Mouse (Mus musculus) lung, embryonic 15.5 days (tissue): Measurements from ENCODE around the gene Krt14. TPM values are rescaled to one million over a fixed set of nuclear protein-coding genes. Genes with fewer than 3 reads are reported as not detected.

Source experiments
- ATAC-seq: fragments of 200-750 bp; cut with Nextera tagmentation; 2 replicates; pipeline ENCODE4 v1.8.0; 2017; ENCODE audit warnings: moderate number of reproducible peaks, borderline replicate concordance; ENCODE audit not compliant: low FRiP score, low TSS enrichment; ENCODE audit errors: extremely low read depth
- H3K27ac ChIP-seq: fragments of 300-500 bp; sonication (generic); 2 replicates; pipeline ENCODE4 v1.5.1; 2015; ENCODE audit warnings: moderate library complexity, mild to moderate bottlenecking, inconsistent platforms
- H3K27me3 ChIP-seq: fragments of 300-500 bp; sonication (generic); 2 replicates; pipeline ENCODE4 v1.6.1; 2015; ENCODE audit warnings: inconsistent platforms
- H3K36me3 ChIP-seq: fragments of 300-500 bp; sonication (generic); 2 replicates; pipeline ENCODE4 v1.6.1; 2015; ENCODE audit warnings: inconsistent platforms
- H3K4me1 ChIP-seq: fragments of 300-500 bp; sonication (generic); 2 replicates; pipeline ENCODE4 v1.6.1; 2015; ENCODE audit warnings: inconsistent platforms
- H3K4me2 ChIP-seq: fragments of 300-500 bp; sonication (generic); 2 replicates; pipeline ENCODE4 v1.6.1; 2015; ENCODE audit warnings: inconsistent platforms, mild to moderate bottlenecking, moderate library complexity
- H3K4me3 ChIP-seq: fragments of 300-500 bp; sonication (generic); 2 replicates; pipeline ENCODE4 v1.5.1; 2015; ENCODE audit warnings: mild to moderate bottlenecking, inconsistent platforms
- H3K9ac ChIP-seq: fragments of 300-500 bp; sonication (generic); 2 replicates; pipeline ENCODE4 v1.6.1; 2015; ENCODE audit warnings: inconsistent platforms
- H3K9me3 ChIP-seq: fragments of 300-500 bp; sonication (generic); 2 replicates; pipeline ENCODE4 v1.6.1; 2016; ENCODE audit warnings: inconsistent platforms
- WGBS: fragments of 180-500 bp; shearing (Covaris S2); methylation state at CpG from one replicate; pipeline ENCODE4 v1.1.7; 2015; 5-methylcytosine and 5-hydroxymethylcytosine counted together
- polyA plus RNA-seq: library from polyadenylated mRNA; unstranded; fragments of >200 nt; fragmentation: Nextera tagmentation; extraction: Ambion mirVana; gene quantifications from 2 replicates; pipeline ENCODE4 v1.2.1, GENCODE M21; 2015

Gene Krt14
- polyA plus RNA-seq, 1 experiment from 2014 or later, result 2.6 TPM

DNA sequence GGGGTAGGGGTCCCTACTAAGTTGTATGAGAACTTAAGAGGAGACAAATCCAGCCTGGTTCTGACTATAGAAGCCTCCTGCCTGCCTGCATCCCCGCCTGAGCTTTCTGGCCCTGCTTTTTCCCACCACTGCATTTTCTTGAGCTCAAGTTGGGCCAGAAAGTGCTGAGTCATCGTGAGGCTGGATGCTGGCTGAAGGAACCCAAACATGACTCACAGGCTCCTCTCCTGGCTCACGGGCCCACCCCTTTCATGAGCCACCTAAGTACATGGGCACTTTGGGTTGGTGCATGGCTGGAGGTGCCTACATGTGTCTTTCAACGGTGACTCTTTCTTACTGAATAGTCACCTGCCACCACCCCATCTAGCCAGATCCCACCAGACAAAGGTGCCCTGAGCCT, 8.7 kb downstream of the Krt14 start:
- no peak for ATAC-seq
- no peak overlapping the region for H3K9ac ChIP-seq
- H3K4me3 ChIP-seq, result no peak overlapping the region
- H3K36me3 ChIP-seq, result no peaks in the 10 kb centered on the region
- 57% methylated on average over 4 of the region's 4 CpGs for WGBS
- H3K27me3 ChIP-seq, result no peaks in the 10 kb centered on the region
- no peaks in the 10 kb centered on the region for H3K9me3 ChIP-seq
- no peaks in the 10 kb centered on the region for H3K4me1 ChIP-seq
- H3K4me2 ChIP-seq, result no peak overlapping the region
- no peak overlapping the region for H3K27ac ChIP-seq

DNA sequence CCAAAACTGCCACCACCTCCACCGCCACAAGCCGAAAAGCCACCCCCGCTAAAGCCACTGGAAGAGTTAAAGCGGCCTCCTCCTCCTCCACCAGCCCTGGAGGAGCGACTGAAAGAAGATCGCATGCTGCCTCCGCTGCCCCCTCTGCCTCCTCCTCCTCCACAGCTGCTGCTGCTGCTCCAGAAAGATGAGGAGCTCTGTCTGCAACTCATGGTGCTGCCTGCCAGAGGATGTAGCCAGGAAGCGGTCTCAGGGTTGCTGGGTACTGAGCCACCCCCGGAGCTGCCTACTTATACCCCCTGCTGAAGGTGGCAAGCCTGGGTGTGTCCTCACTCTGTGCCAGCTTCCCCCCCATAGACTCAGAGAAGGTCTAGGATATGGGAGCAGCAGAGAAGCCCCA, 14.4 kb downstream of the Krt14 start, which contains the start of gene Krt9:
TSS of gene Krt9 (minus strand) at position 255 of the 400 bp plus-strand sequence.
- Histone ChIP-seq H3K27me3 (no peaks in the 10 kb centered on the region), H3K9ac (no peak within 1 kb of the TSS), H3K4me3 (no peak within 1 kb of the TSS), H3K4me1 (no peaks in the 10 kb centered on the region), H3K9me3 (no peaks in the 10 kb centered on the region), H3K27ac (no peak within 1 kb of the TSS), H3K4me2 (no peak within 1 kb of the TSS), H3K36me3 (no peaks in the 10 kb centered on the region)
- no peak for ATAC-seq
- WGBS, result 28% methylated on average over 9 of the region's 9 CpGs

DNA sequence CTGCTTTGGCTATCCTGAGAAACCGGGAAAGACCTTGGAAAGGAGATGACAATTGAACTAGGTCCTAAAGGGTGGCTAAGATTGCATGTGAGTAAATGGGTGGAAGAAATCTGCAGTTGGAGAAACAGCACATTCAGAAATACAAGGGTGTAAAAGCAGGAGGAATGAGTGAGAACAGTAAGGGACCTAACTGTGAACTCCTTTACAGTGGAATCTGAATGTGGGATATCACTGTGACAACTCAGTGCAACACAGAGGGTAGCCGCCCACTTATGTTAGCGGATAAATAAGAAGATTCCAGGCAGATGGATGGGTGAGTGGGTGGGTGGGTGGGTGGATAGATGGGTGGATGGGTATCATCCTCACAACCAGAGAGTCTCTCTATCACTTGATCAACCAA, 15.5 kb downstream of the Krt14 start:
- H3K9me3 ChIP-seq, result no peaks in the 10 kb centered on the region
- no peaks in the 10 kb centered on the region for H3K36me3 ChIP-seq
- H3K4me2 ChIP-seq, result no peak overlapping the region
- ATAC-seq, result no peak
- no peak overlapping the region for H3K4me3 ChIP-seq
- no peaks in the 10 kb centered on the region for H3K27me3 ChIP-seq
- 84% methylated on average over 3 of the region's 3 CpGs for WGBS
- H3K4me1 ChIP-seq, result no peaks in the 10 kb centered on the region
- H3K27ac ChIP-seq, result no peak overlapping the region
- H3K9ac ChIP-seq, result no peak overlapping the region

DNA sequence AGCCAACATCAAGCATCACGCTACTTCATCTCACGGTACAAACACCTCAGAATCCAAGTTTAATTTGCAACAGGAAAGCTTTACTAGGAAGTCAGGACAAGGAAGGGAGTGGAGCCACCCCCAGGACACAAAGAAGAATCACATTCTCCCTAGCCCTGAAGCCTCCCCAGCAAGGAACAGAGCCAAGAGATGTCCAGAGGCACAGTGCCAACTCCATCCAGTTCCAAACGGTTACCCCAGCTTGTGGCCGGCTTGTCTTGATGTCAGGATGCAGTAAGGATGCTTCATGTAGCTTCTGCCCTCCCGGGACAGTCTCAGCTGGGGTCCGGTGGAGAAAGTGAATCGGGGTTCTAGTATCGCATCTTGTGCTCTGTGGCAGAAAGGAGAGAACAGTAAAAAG, 20.6 kb downstream of the Krt14 start:
- ATAC-seq, result no peak
- Histone ChIP-seq H3K36me3 (no peaks in the 10 kb centered on the region), H3K4me1 (no peaks in the 10 kb centered on the region), H3K4me3 (no peak overlapping the region), H3K9me3 (no peaks in the 10 kb centered on the region), H3K27me3 (no peaks in the 10 kb centered on the region), H3K9ac (no peak overlapping the region), H3K4me2 (no peak overlapping the region), H3K27ac (no peak overlapping the region)
- 78% methylated on average over 8 of the region's 8 CpGs for WGBS

DNA sequence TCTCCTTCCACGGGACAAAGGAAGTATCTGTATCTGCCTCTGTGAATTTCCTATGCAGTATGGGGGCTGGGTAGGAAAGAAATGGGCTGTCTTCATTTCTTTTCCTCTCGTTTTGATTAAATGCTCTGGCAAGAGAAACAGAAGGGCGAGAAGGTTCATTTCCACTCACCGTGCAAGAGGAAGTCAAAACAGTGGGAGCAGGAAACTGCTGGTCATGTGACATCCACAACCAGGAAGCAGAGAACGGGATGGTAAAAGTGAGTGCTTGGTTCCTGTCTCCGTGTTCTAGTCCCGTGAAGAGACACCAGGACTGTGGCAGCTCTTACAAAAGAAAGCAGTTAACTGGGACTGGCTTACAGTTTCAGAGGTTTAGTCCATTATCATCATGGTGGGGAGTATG, 25.6 kb downstream of the Krt14 start:
- H3K4me1 ChIP-seq, result no peaks in the 10 kb centered on the region
- no peak overlapping the region for H3K27ac ChIP-seq
- WGBS, result 66% methylated on average over 7 of the region's 7 CpGs
- H3K9me3 ChIP-seq, result no peaks in the 10 kb centered on the region
- no peak overlapping the region for H3K9ac ChIP-seq
- H3K4me2 ChIP-seq, result no peak overlapping the region
- H3K4me3 ChIP-seq, result no peak overlapping the region
- no peaks in the 10 kb centered on the region for H3K36me3 ChIP-seq
- ATAC-seq, result no peak
- H3K27me3 ChIP-seq, result no peaks in the 10 kb centered on the region

DNA sequence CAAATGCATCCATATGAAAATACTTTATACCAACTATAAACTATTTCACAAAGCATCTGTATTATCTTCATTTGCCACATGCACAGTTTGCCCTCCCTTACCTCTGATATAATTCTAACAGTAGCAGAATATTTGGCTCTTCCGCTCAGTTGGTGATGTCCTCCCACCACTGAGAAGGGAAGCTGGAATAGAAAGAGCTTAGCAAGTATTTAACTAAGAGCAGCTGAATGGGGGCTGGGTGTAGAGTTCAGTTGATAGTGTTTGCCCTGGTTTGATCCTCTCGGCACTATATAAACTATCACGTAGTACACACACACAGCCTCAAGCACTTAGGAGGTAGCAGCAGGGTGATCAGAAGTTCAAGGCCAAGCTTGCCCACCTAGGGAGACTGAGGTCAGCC, 28.1 kb downstream of the Krt14 start:
- Histone ChIP-seq H3K4me2 (no peak overlapping the region), H3K4me1 (no peaks in the 10 kb centered on the region), H3K27me3 (no peaks in the 10 kb centered on the region), H3K4me3 (no peak overlapping the region), H3K9ac (no peak overlapping the region), H3K9me3 (no peaks in the 10 kb centered on the region), H3K27ac (no peak overlapping the region), H3K36me3 (no peaks in the 10 kb centered on the region)
- ATAC-seq, result no peak
- WGBS, result 20% methylated on average over 3 of the region's 3 CpGs

DNA sequence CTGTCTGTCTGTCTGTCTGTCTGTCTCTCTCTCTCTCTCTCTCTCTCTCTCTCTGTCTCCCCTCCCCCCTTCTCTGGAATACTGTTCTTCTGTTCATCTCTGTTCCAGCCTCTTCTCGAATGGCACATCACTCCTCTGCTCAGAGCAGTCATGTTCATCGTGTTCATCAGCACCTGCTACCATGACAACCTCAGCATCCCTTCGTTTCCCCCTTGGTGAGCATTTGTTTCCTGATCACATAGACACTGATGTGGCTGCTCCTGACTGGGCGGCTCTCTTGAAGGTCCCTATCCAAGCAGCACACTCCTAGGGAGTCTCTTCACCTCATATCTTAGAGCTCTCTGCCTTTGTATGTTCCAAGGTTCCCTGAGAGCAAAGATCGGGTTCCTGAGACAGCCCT, 29.0 kb downstream of the Krt14 start:
- H3K9ac ChIP-seq, result no peak overlapping the region
- no peak overlapping the region for H3K4me2 ChIP-seq
- no peak overlapping the region for H3K4me3 ChIP-seq
- no peaks in the 10 kb centered on the region for H3K36me3 ChIP-seq
- no peaks in the 10 kb centered on the region for H3K27me3 ChIP-seq
- no peak for ATAC-seq
- 66% methylated on average over 5 of the region's 5 CpGs for WGBS
- no peaks in the 10 kb centered on the region for H3K4me1 ChIP-seq
- no peak overlapping the region for H3K27ac ChIP-seq
- H3K9me3 ChIP-seq, result no peaks in the 10 kb centered on the region

DNA sequence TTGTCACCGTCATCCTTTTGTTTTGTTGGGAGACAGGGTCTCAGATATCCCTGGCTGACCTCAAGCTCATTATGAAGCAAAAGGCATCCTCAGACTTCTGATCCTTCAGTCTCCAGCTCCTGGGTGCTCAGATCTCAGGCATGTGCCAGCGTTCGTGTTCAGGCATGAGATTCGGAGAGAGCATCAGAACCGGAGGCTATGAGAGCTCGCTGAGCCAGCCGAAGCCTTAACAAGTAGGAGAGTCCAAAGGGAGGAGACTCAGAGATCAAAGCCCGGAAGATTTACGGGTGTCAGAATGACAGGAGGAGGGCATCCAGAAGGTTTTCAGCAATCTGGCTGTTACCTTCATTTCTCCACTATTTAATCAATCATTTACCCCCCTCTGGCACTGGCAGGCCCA, 30.6 kb downstream of the Krt14 start:
- Histone ChIP-seq H3K4me1 (no peaks in the 10 kb centered on the region), H3K27me3 (no peaks in the 10 kb centered on the region), H3K27ac (no peak overlapping the region), H3K4me3 (no peak overlapping the region), H3K4me2 (no peak overlapping the region), H3K9me3 (no peaks in the 10 kb centered on the region), H3K36me3 (no peaks in the 10 kb centered on the region), H3K9ac (no peak overlapping the region)
- no peak for ATAC-seq
- 59% methylated on average over 9 of the region's 9 CpGs for WGBS

DNA sequence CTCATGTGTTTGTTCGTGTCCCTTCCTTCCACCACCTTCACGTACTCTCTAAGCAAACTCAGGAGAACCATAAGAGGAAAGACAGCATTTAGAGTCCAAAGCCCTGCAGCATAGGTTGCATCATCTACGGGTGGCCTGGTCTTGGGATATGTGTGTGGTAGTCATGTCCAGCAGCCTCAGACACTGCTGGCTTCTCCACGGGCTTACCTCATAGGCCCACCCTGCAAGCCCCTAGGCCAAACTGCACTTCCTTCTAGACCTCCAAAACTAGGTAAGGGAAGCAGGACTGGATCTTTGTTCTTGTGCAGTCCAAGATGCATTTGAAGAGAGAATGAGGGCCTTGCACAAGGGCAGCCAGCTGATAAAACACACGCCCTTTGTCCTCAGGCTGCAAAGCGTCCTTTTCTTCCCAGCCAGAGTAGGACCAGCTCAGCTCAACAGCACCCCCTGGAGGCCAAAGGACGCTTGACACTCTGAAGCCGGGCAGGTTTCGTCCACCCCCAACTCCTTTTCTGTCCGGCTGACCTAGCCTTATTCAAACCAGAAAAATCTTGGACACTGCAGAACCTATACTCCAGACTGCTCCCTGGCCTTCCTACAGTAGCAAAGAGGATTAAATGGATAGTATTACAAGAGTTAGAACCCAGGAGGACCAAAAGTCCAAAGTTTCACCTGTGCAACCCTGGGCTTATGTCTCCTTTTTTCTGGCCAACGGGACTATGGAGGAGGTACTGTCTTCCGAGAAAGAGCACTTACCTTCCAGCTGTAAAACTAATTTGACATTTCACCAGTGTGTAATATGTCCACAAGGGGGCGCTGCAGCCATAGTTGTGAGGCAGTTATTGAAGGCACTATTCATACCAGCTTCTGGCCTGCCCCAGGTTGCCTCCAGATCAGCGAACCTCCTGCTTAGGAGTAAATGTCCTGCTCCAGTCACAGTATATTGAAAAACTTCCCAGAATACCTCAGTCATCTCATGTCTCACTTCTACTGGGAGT, 38.3 kb downstream of the Krt14 start:
- WGBS, result 27% methylated on average over 14 of the region's 14 CpGs
- H3K4me1 ChIP-seq, result peaks cover 16% of the 10 kb centered on the region
- H3K4me2 ChIP-seq, result no peak overlapping the region
- peak overlapping the region; percentile 62 for H3K27ac ChIP-seq
- ATAC-seq, result no peak
- no peaks in the 10 kb centered on the region for H3K9me3 ChIP-seq
- no peaks in the 10 kb centered on the region for H3K27me3 ChIP-seq
- H3K36me3 ChIP-seq, result no peaks in the 10 kb centered on the region
- no peak overlapping the region for H3K9ac ChIP-seq
- no peak overlapping the region for H3K4me3 ChIP-seq

DNA sequence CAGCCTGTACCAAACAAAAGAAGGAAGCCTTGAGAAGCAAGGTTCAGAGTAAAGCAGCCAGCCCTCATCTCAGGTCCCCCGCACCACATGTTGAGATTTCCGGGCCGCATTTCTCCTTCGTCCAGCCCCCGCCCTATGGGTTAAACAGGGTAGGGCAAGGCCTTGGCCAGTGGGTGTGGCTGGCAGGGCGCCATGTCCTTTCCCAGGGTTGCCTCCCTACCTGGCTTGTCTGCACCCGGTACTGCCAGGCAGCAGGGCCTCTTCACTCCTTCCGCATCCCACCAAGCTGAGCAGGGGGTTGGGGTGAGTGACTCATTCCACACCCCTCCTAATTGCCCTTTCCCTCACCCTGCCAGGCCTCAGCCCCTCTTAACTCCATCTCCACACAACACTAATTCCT, 39.3 kb downstream of the Krt14 start:
- Histone ChIP-seq H3K4me2 (no peak overlapping the region), H3K4me3 (no peak overlapping the region), H3K9me3 (no peaks in the 10 kb centered on the region), H3K9ac (no peak overlapping the region), H3K36me3 (no peaks in the 10 kb centered on the region), H3K27me3 (no peaks in the 10 kb centered on the region), H3K4me1 (peaks cover 16% of the 10 kb centered on the region), H3K27ac (peak overlapping the region; percentile 62)
- WGBS, result 50% methylated on average over 8 of the region's 8 CpGs
- ATAC-seq, result peak; percentile 71

DNA sequence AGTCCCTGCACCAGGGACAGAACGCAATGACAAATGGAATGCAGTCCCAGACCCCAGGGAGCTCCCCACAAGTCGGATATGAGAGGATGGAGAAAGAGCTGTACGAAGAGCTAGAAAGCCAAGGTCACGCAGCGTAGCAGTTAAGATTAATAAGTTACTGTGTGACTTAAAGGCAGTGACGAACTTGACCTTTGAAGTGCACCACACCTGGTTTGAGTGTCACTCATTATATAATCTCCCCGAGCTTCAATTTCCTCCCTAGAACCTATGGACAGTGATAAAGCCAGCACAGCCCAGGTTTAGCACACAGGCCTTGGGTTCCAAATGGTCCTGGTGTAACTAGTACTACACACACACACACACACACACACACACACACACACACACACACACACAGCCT, 43.0 kb downstream of the Krt14 start:
- WGBS, result 31% methylated on average over 7 of the region's 7 CpGs
- no peaks in the 10 kb centered on the region for H3K27me3 ChIP-seq
- no peaks in the 10 kb centered on the region for H3K9me3 ChIP-seq
- no peaks in the 10 kb centered on the region for H3K36me3 ChIP-seq
- H3K4me2 ChIP-seq, result no peak overlapping the region
- H3K27ac ChIP-seq, result no peak overlapping the region
- H3K4me3 ChIP-seq, result no peak overlapping the region
- no peak overlapping the region for H3K9ac ChIP-seq
- ATAC-seq, result no peak
- peaks cover 16% of the 10 kb centered on the region for H3K4me1 ChIP-seq

DNA sequence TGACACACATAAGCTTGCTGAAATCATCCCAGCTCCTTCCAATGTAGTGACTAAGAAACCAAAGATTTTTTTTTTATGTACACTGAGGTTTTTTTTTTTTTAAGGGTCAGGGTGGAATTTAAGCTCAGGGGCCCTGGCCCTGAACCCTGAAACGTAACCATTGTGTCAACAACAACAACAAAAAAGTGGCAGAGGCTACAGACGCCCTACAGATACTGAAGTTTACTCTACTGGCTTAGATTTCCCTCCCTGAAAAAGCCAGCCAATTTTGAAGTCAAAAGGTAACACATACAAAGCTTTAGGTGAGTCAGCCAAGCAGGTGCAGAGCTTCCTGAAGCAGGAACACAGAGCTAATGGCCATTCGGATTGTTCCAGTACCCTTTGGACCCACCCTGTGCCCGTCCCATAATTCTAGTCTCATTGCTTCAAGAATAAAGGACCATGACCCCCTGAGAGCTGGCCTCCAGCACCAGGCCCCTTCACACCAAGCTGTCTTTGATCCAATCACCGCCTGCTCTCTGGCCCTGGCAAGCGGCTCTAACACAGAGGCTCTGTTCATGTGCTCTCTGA, 49.4 kb downstream of the Krt14 start:
- no peak overlapping the region for H3K4me2 ChIP-seq
- H3K36me3 ChIP-seq, result no peaks in the 10 kb centered on the region
- no peak overlapping the region for H3K9ac ChIP-seq
- no peak overlapping the region for H3K4me3 ChIP-seq
- no peaks in the 10 kb centered on the region for H3K9me3 ChIP-seq
- no peak for ATAC-seq
- peaks cover 6% of the 10 kb centered on the region; the same call in 1 of the 2 replicates for H3K4me1 ChIP-seq
- WGBS, result 48% methylated on average over 6 of the region's 6 CpGs
- no peaks in the 10 kb centered on the region for H3K27me3 ChIP-seq
- 0 out of 2 replicates have a peak overlapping the region, but pooled peaks have one; percentile 24 for H3K27ac ChIP-seq
